Mouse (Mus musculus): ENCODE measurements around the gene Lgals1. TPM values are rescaled to one million over a fixed set of nuclear protein-coding genes. Genes with fewer than 3 reads are reported as not detected.

The Lgals1 gene
- total RNA-seq, 1 experiment from 2014 or later, result 404 TPM

GRCm38 (mm10) chr15:78903243-78903642, 23.3 kb upstream of the Lgals1 start:
- ATAC-seq (replicated peaks; ENCODE audit: insufficient number of reproducible peaks, low FRiP score, low TSS enrichment, poor library complexity, severe bottlenecking), result peak; percentile 34

- ATAC-seq (replicated peaks; ENCODE audit: insufficient number of reproducible peaks, low FRiP score, low TSS enrichment, poor library complexity, severe bottlenecking), result no peak
These were observed 18.1 kb upstream of the Lgals1 start for GRCm38 (mm10) chr15:78908399-78908798.

- no peak for ATAC-seq (replicated peaks; ENCODE audit: insufficient number of reproducible peaks, low FRiP score, low TSS enrichment, poor library complexity, severe bottlenecking)
These were observed 17.5 kb upstream of the Lgals1 start for GRCm38 (mm10) chr15:78908982-78909381.

GRCm38 (mm10) chr15:78912040-78912439, 14.5 kb upstream of the Lgals1 start:
- no peak for ATAC-seq (replicated peaks; ENCODE audit: insufficient number of reproducible peaks, low FRiP score, low TSS enrichment, poor library complexity, severe bottlenecking)

- peak; percentile 89 for ATAC-seq (replicated peaks; ENCODE audit: insufficient number of reproducible peaks, low FRiP score, low TSS enrichment, poor library complexity, severe bottlenecking)
These were observed 12.9 kb upstream of the Lgals1 start, which contains the start of gene Pdxp for GRCm38 (mm10) chr15:78913632-78914090. TSS of gene Pdxp (plus strand) at chr15:78913919.

GRCm38 (mm10) chr15:78914091-78914822, 12.3 kb upstream of the Lgals1 start:
- ATAC-seq (replicated peaks; ENCODE audit: insufficient number of reproducible peaks, low FRiP score, low TSS enrichment, poor library complexity, severe bottlenecking), result no peak

- ATAC-seq (replicated peaks; ENCODE audit: insufficient number of reproducible peaks, low FRiP score, low TSS enrichment, poor library complexity, severe bottlenecking), result no peak
These were observed 11.5 kb upstream of the Lgals1 start for GRCm38 (mm10) chr15:78914823-78915659.

- ATAC-seq (replicated peaks; ENCODE audit: insufficient number of reproducible peaks, low FRiP score, low TSS enrichment, poor library complexity, severe bottlenecking), result peak; percentile 65
These were observed 10.9 kb upstream of the Lgals1 start for GRCm38 (mm10) chr15:78915660-78916017.

- ATAC-seq (replicated peaks; ENCODE audit: insufficient number of reproducible peaks, low FRiP score, low TSS enrichment, poor library complexity, severe bottlenecking), result no peak
These were observed 10.3 kb upstream of the Lgals1 start for GRCm38 (mm10) chr15:78916052-78916826.

GRCm38 (mm10) chr15:78918126-78918525, 8.4 kb upstream of the Lgals1 start:
- ATAC-seq (replicated peaks; ENCODE audit: insufficient number of reproducible peaks, low FRiP score, low TSS enrichment, poor library complexity, severe bottlenecking), result no peak

- no peak for ATAC-seq (replicated peaks; ENCODE audit: insufficient number of reproducible peaks, low FRiP score, low TSS enrichment, poor library complexity, severe bottlenecking)
These were observed 6.6 kb upstream of the Lgals1 start for GRCm38 (mm10) chr15:78919914-78920313.

GRCm38 (mm10) chr15:78922700-78923099, 3.8 kb upstream of the Lgals1 start:
- ATAC-seq (replicated peaks; ENCODE audit: insufficient number of reproducible peaks, low FRiP score, low TSS enrichment, poor library complexity, severe bottlenecking), result no peak

- ATAC-seq (replicated peaks; ENCODE audit: insufficient number of reproducible peaks, low FRiP score, low TSS enrichment, poor library complexity, severe bottlenecking), result peak; percentile 42; the same call in 1 of the 2 replicates
These were observed 2.9 kb upstream of the Lgals1 start for GRCm38 (mm10) chr15:78923585-78923984.

GRCm38 (mm10) chr15:78925129-78925528, 1.4 kb upstream of the Lgals1 start:
- ATAC-seq (replicated peaks; ENCODE audit: insufficient number of reproducible peaks, low FRiP score, low TSS enrichment, poor library complexity, severe bottlenecking), result no peak

- ATAC-seq (replicated peaks; ENCODE audit: insufficient number of reproducible peaks, low FRiP score, low TSS enrichment, poor library complexity, severe bottlenecking), result no peak
These were observed 679 bp downstream of the Lgals1 start for GRCm38 (mm10) chr15:78927021-78927787.

- peak; percentile 80 for ATAC-seq (replicated peaks; ENCODE audit: insufficient number of reproducible peaks, low FRiP score, low TSS enrichment, poor library complexity, severe bottlenecking)
These were observed 1.4 kb downstream of the Lgals1 start for GRCm38 (mm10) chr15:78927788-78928457.

GRCm38 (mm10) chr15:78928539-78928938, 2.0 kb downstream of the Lgals1 start:
- ATAC-seq (replicated peaks; ENCODE audit: insufficient number of reproducible peaks, low FRiP score, low TSS enrichment, poor library complexity, severe bottlenecking), result no peak

GRCm38 (mm10) chr15:78930192-78930706, 3.7 kb downstream of the Lgals1 start:
- ATAC-seq (replicated peaks; ENCODE audit: insufficient number of reproducible peaks, low FRiP score, low TSS enrichment, poor library complexity, severe bottlenecking), result no peak
